Mouse (Mus musculus) heart, embryonic 16.5 days (tissue): ENCODE measurements around the gene F12. TPM values are rescaled to one million over a fixed set of nuclear protein-coding genes. Genes with fewer than 3 reads are reported as not detected.

Experiments used
- ATAC-seq: fragments of 200-750 bp; cut with Nextera tagmentation; replicated peaks from 2 replicates; pipeline ENCODE4 v1.8.0; 2017; ENCODE audit warnings: moderate number of reproducible peaks; ENCODE audit not compliant: insufficient read depth, low FRiP score; ENCODE audit errors: extremely low read depth
- H3K27ac ChIP-seq: fragments of 300-500 bp; sonication (generic); 2 replicates; pipeline ENCODE4 v1.5.1; 2014; ENCODE audit warnings: mild to moderate bottlenecking, low read length, control low read depth, moderate library complexity
- H3K27me3 ChIP-seq: fragments of 300-500 bp; sonication (generic); 2 replicates; pipeline ENCODE4 v1.6.1; 2014; ENCODE audit warnings: low read length, mixed read lengths; ENCODE audit not compliant: control insufficient read depth, insufficient read depth
- H3K36me3 ChIP-seq: fragments of 300-500 bp; sonication (generic); 2 replicates; pipeline ENCODE4 v1.6.1; 2014; ENCODE audit not compliant: control insufficient read depth, insufficient read depth
- H3K4me1 ChIP-seq: fragments of 300-500 bp; sonication (generic); 2 replicates; pipeline ENCODE4 v1.6.1; 2014; ENCODE audit warnings: low read length, mixed read lengths; ENCODE audit not compliant: control insufficient read depth, insufficient read depth
- H3K4me2 ChIP-seq: fragments of 300-500 bp; sonication (generic); 2 replicates; pipeline ENCODE4 v1.6.1; 2014; ENCODE audit warnings: low read depth, mild to moderate bottlenecking, control low read depth, low read length
- H3K4me3 ChIP-seq: fragments of 300-500 bp; sonication (generic); 2 replicates; pipeline ENCODE4 v1.5.1; 2014; ENCODE audit warnings: mild to moderate bottlenecking, control low read depth, low read length
- H3K9ac ChIP-seq: fragments of 300-500 bp; sonication (generic); 2 replicates; pipeline ENCODE4 v1.6.1; 2014; ENCODE audit warnings: low read length, control low read depth
- H3K9me3 ChIP-seq: fragments of 300-500 bp; sonication (generic); replicated peaks from 2 replicates; pipeline ENCODE4 v1.6.1; 2016; ENCODE audit warnings: low read length; ENCODE audit not compliant: control insufficient read depth
- WGBS: fragments of 180-500 bp; shearing (Covaris S2); extraction: QIAGEN DNeasy Blood & Tissue Kit; methylation state at CpG from one replicate; pipeline ENCODE4 v1.1.7; 2014; 5-methylcytosine and 5-hydroxymethylcytosine counted together
- polyA plus RNA-seq: library from polyadenylated mRNA; unstranded; fragments of >200 nt; fragmentation: Nextera tagmentation; extraction: Ambion mirVana; gene quantifications from 2 replicates; pipeline ENCODE4 v1.2.1, GENCODE M21; 2015

F12 gene
- polyA plus RNA-seq, 1 experiment from 2014 or later = 0.25 TPM

GRCm38 (mm10) chr13:55471156-55471818 lies 44.7 kb upstream of the F12 start:
- peak overlapping the region; percentile 63 for H3K4me3 ChIP-seq
- peak; percentile 66 for ATAC-seq
- no peaks in the 10 kb centered on the region for H3K9me3 ChIP-seq
- H3K36me3 ChIP-seq = peaks cover 13% of the 10 kb centered on the region; the same call in 1 of the 2 replicates
- peak overlapping the region; percentile 71 for H3K9ac ChIP-seq
- H3K27ac ChIP-seq = no peak overlapping the region
- H3K4me2 ChIP-seq = peak overlapping the region; percentile 98
- WGBS = 1% methylated on average over 54 of the region's 54 CpGs
- peaks cover 44% of the 10 kb centered on the region for H3K27me3 ChIP-seq
- peaks cover 15% of the 10 kb centered on the region for H3K4me1 ChIP-seq

GRCm38 (mm10) chr13:55470372-55470771 lies 43.8 kb upstream of the F12 start:
- no peak overlapping the region for H3K9ac ChIP-seq
- 65% methylated on average over 9 of the region's 9 CpGs for WGBS
- ATAC-seq = no peak
- no peak overlapping the region for H3K27ac ChIP-seq
- H3K9me3 ChIP-seq = no peaks in the 10 kb centered on the region
- H3K4me2 ChIP-seq = no peak overlapping the region
- H3K27me3 ChIP-seq = peaks cover 45% of the 10 kb centered on the region
- H3K4me3 ChIP-seq = no peak overlapping the region
- peaks cover 5% of the 10 kb centered on the region; the same call in 1 of the 2 replicates for H3K36me3 ChIP-seq
- peaks cover 15% of the 10 kb centered on the region for H3K4me1 ChIP-seq

- H3K4me1 ChIP-seq = peaks cover 21% of the 10 kb centered on the region
- no peaks in the 10 kb centered on the region for H3K36me3 ChIP-seq
- no peaks in the 10 kb centered on the region for H3K9me3 ChIP-seq
- H3K27ac ChIP-seq = no peak overlapping the region
- H3K27me3 ChIP-seq = peaks cover 35% of the 10 kb centered on the region
- no peak overlapping the region for H3K9ac ChIP-seq
- ATAC-seq = no peak
- 40% methylated on average over 13 of the region's 13 CpGs for WGBS
- H3K4me3 ChIP-seq = no peak overlapping the region
- H3K4me2 ChIP-seq = no peak overlapping the region
Measured at GRCm38 (mm10) chr13:55468851-55469560, 42.4 kb upstream of the F12 start.

GRCm38 (mm10) chr13:55465830-55466440 lies 39.3 kb upstream of the F12 start:
- H3K36me3 ChIP-seq = no peaks in the 10 kb centered on the region
- no peaks in the 10 kb centered on the region for H3K9me3 ChIP-seq
- no peak overlapping the region for H3K27ac ChIP-seq
- no peak overlapping the region for H3K4me3 ChIP-seq
- H3K4me2 ChIP-seq = no peak overlapping the region
- H3K9ac ChIP-seq = no peak overlapping the region
- H3K4me1 ChIP-seq = peaks cover 12% of the 10 kb centered on the region
- no peak for ATAC-seq
- peaks cover 28% of the 10 kb centered on the region for H3K27me3 ChIP-seq
- WGBS = 65% methylated on average over 5 of the region's 5 CpGs

GRCm38 (mm10) chr13:55465184-55465583 lies 38.6 kb upstream of the F12 start:
- no peak overlapping the region for H3K27ac ChIP-seq
- 38% methylated on average over 3 of the region's 3 CpGs for WGBS
- no peak overlapping the region for H3K4me3 ChIP-seq

GRCm38 (mm10) chr13:55464027-55464884 lies 37.7 kb upstream of the F12 start, which contains the start of gene Prr7:
TSS of gene Prr7 (plus strand) at chr13:55464267.
- Histone ChIP-seq H3K27me3 (peaks cover 12% of the 10 kb centered on the region), H3K4me1 (peaks cover 9% of the 10 kb centered on the region), H3K4me3 (peak within 1 kb of the TSS; percentile 65), H3K27ac (no peak within 1 kb of the TSS), H3K9me3 (no peaks in the 10 kb centered on the region), H3K9ac (peak within 1 kb of the TSS; percentile 71), H3K36me3 (peaks cover 4% of the 10 kb centered on the region), H3K4me2 (peak within 1 kb of the TSS; percentile 95)
- WGBS = under 1% methylated on average over 79 of the region's 84 CpGs
- ATAC-seq = peak; percentile 47

More at GRCm38 (mm10) chr13:55465184-55465583, 38.6 kb upstream of the F12 start:
- no peak overlapping the region for H3K9ac ChIP-seq
- no peaks in the 10 kb centered on the region for H3K9me3 ChIP-seq
- H3K36me3 ChIP-seq = no peaks in the 10 kb centered on the region
- no peak for ATAC-seq
- H3K4me2 ChIP-seq = peak overlapping the region; percentile 95; the same call in 1 of the 2 replicates
- peaks cover 9% of the 10 kb centered on the region for H3K4me1 ChIP-seq
- H3K27me3 ChIP-seq = peaks cover 20% of the 10 kb centered on the region

- Histone ChIP-seq H3K9ac (peak overlapping the region; percentile 71), H3K4me3 (peak overlapping the region; percentile 65), H3K4me1 (peaks cover 9% of the 10 kb centered on the region), H3K27ac (no peak overlapping the region), H3K4me2 (peak overlapping the region; percentile 95), H3K9me3 (no peaks in the 10 kb centered on the region), H3K27me3 (peaks cover 12% of the 10 kb centered on the region), H3K36me3 (peaks cover 10% of the 10 kb centered on the region)
- ATAC-seq = no peak
- 14% methylated on average over 14 of the region's 14 CpGs for WGBS
Measured at GRCm38 (mm10) chr13:55463399-55464026, 36.9 kb upstream of the F12 start.

GRCm38 (mm10) chr13:55462965-55463364 lies 36.4 kb upstream of the F12 start:
- H3K27me3 ChIP-seq = peaks cover 9% of the 10 kb centered on the region
- H3K36me3 ChIP-seq = peaks cover 14% of the 10 kb centered on the region
- ATAC-seq = no peak
- no peak overlapping the region for H3K27ac ChIP-seq
- WGBS = 49% methylated on average over 2 of the region's 2 CpGs
- peaks cover 9% of the 10 kb centered on the region for H3K4me1 ChIP-seq
- H3K9ac ChIP-seq = no peak overlapping the region
- no peak overlapping the region for H3K4me3 ChIP-seq
- H3K9me3 ChIP-seq = no peaks in the 10 kb centered on the region
- no peak overlapping the region for H3K4me2 ChIP-seq
